Mouse (Mus musculus): ENCODE data around the gene Hnrnph1.

GRCm38 (mm10) chr11:50352177-50352576 is 24.6 kb upstream of the Hnrnph1 start:
- TF ChIP-seq CTCF (IDR thresholded peaks at IDR 0.05; ENCODE audit: low read depth, low read length) (no peak), POLR2A (IDR thresholded peaks at IDR 0.05; ENCODE audit: borderline replicate concordance, low read depth, low read length) (no peak)

Data from bone marrow macrophage, adult 2 months (primary cell).